Mouse (Mus musculus) layer of hippocampus, adult 11-12 months (tissue): Measurements from ENCODE around the gene Rbms3.
A peak's percentile ranks its signal among the peaks of the same experiment; 100 is the strongest.

ENCODE experiments used
- DNase-seq: peaks from one replicate; pipeline ENCODE4 v3.0.0; 2022; ENCODE audit warnings: low spot score

The Rbms3 gene

GRCm38 (mm10) chr9:117187116-117188034 lies 442.3 kb downstream of the Rbms3 start:
- DNase-seq: no peak

GRCm38 (mm10) chr9:117180658-117181057 lies 449.1 kb downstream of the Rbms3 start:
- DNase-seq: no peak

- DNase-seq: no peak
Observed at GRCm38 (mm10) chr9:117178366-117178765, 451.3 kb downstream of the Rbms3 start.

GRCm38 (mm10) chr9:117172526-117172925 lies 457.2 kb downstream of the Rbms3 start:
- no peak for DNase-seq

GRCm38 (mm10) chr9:117169196-117169595 lies 460.5 kb downstream of the Rbms3 start:
- DNase-seq: no peak

- DNase-seq: no peak
Observed at GRCm38 (mm10) chr9:117163143-117163542, 466.6 kb downstream of the Rbms3 start.

- no peak for DNase-seq
Observed at GRCm38 (mm10) chr9:117161150-117161549, 468.6 kb downstream of the Rbms3 start.

GRCm38 (mm10) chr9:117156330-117156905 lies 473.3 kb downstream of the Rbms3 start:
- DNase-seq: no peak

- no peak for DNase-seq
Observed at GRCm38 (mm10) chr9:117154590-117154989, 475.1 kb downstream of the Rbms3 start.

GRCm38 (mm10) chr9:117153686-117154274 lies 475.9 kb downstream of the Rbms3 start:
- DNase-seq: no peak

GRCm38 (mm10) chr9:117151951-117152350 lies 477.8 kb downstream of the Rbms3 start:
- no peak for DNase-seq

GRCm38 (mm10) chr9:117144057-117144723 lies 485.5 kb downstream of the Rbms3 start:
- peak; percentile 9 for DNase-seq

- no peak for DNase-seq
Observed at GRCm38 (mm10) chr9:117139971-117140370, 489.7 kb downstream of the Rbms3 start.

- DNase-seq: no peak
Observed at GRCm38 (mm10) chr9:117136410-117136809, 493.3 kb downstream of the Rbms3 start.

- DNase-seq: no peak
Observed at GRCm38 (mm10) chr9:117134043-117134442, 495.7 kb downstream of the Rbms3 start.

GRCm38 (mm10) chr9:117126816-117127215 lies 502.9 kb downstream of the Rbms3 start:
- DNase-seq: no peak

- DNase-seq: no peak
Observed at GRCm38 (mm10) chr9:117125844-117126243, 503.9 kb downstream of the Rbms3 start.

GRCm38 (mm10) chr9:117121572-117121971 lies 508.1 kb downstream of the Rbms3 start:
- no peak for DNase-seq

GRCm38 (mm10) chr9:117117181-117117729 lies 512.5 kb downstream of the Rbms3 start:
- DNase-seq: peak; percentile 18

- no peak for DNase-seq
Observed at GRCm38 (mm10) chr9:117115609-117116008, 514.1 kb downstream of the Rbms3 start.

- DNase-seq: no peak
Observed at GRCm38 (mm10) chr9:117113592-117113991, 516.1 kb downstream of the Rbms3 start.

GRCm38 (mm10) chr9:117107926-117108325 lies 521.8 kb downstream of the Rbms3 start:
- no peak for DNase-seq
